Mouse (Mus musculus) macrophage (primary cell): ENCODE results near the gene Acrv1. TPM values are rescaled to one million over a fixed set of nuclear protein-coding genes. Genes with fewer than 3 reads are reported as not detected.
"Not testable (repeated sequence)": the region's sequence is repeated elsewhere in the genome, so short reads cannot be mapped to it uniquely, and the experiment has no call there.

Experiments used
- H3K27ac ChIP-seq: fragments of 350-480 bp; formaldehyde crosslinking; 2 replicates; pipeline ENCODE4 v1.9.0; 2021
- H3K36me3 ChIP-seq: fragments of 350-480 bp; formaldehyde crosslinking; 2 replicates; pipeline ENCODE4 v1.9.0; 2021; ENCODE audit errors: inconsistent target
- H3K4me3 ChIP-seq: fragments of 350-480 bp; formaldehyde crosslinking; 2 replicates; pipeline ENCODE4 v1.9.0; 2021; ENCODE audit errors: inconsistent target
- H3K79me2 ChIP-seq: fragments of 350-480 bp; formaldehyde crosslinking; 2 replicates; pipeline ENCODE4 v1.9.0; 2021; ENCODE audit errors: inconsistent target
- WGBS: methylation state at CpG from one replicate; pipeline ENCODE4 v1.1.7; 2026; ENCODE audit warnings: inconsistent platforms; ENCODE audit not compliant: missing documents; 5-methylcytosine and 5-hydroxymethylcytosine counted together
- polyA plus RNA-seq: library from polyadenylated mRNA; stranded (reverse); fragments of 250-400 nt; gene quantifications from 3 replicates; pipeline ENCODE4 v1.2.4, GENCODE M21; 2018; ENCODE audit warnings: inconsistent platforms
- total RNA-seq, 78 experiments: library from RNA; depleted of rRNA; stranded (reverse); fragments of 250-400 nt; gene quantifications; 1 replicate in 9 of 78; 2 replicates in 24 of 78; 3 replicates in 43 of 78; 4 replicates in 2 of 78; pipeline ENCODE4 v1.2.4; 2018; ENCODE audit warnings: inconsistent platforms in 56 of 78

Gene Acrv1
- not detected for total RNA-seq (2018; cell fraction: chromatin; rRNA removed)
- not detected for total RNA-seq (2018; cell fraction: cytosol; rRNA removed)
- not detected for total RNA-seq (2018; cell fraction: nucleus; rRNA removed)
- not detected in 3 replicates for polyA plus RNA-seq

GRCm38 (mm10) chr9:36692920-36693319 lies at the start of gene Acrv1:
Gene Acrv1, plus strand, starts transcription at chr9:36693220.
- H3K36me3 ChIP-seq = no peaks in the 10 kb centered on the region
- no peak within 1 kb of the TSS for H3K4me3 ChIP-seq
- H3K27ac ChIP-seq = no peak within 1 kb of the TSS
- 61% methylated on average over 1 of the region's 1 CpGs for WGBS
- no peaks in the 10 kb centered on the region for H3K79me2 ChIP-seq

GRCm38 (mm10) chr9:36643276-36643675 lies 49.7 kb upstream of the Acrv1 start, which contains the start of gene A630095E13Rik:
Gene A630095E13Rik, minus strand, starts transcription at chr9:36643376.
- H3K36me3 ChIP-seq, H3K27ac ChIP-seq, H3K79me2 ChIP-seq, H3K4me3 ChIP-seq: not testable (repeated sequence)
- 69% methylated on average over 3 of the region's 3 CpGs for WGBS

DNA sequence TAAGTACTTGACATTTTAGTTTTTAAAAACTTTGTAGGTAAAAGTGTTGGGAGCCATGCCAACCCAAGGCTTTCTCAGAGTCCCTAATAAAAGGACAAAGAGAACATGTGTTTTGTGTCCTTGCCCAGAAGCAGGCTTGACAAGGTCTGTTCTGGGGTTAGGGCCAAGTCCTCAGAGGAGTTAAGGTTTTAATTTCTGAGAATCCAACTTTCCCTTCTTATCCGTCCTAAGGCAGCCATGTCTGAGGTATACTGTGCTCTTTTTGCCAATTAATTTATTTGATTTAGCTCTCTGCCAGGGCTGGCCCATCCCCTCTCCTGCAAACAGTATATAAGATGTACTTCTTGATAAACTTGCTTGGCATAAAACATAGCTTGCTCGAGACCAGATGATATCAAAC lies 11.6 kb upstream of the Acrv1 start:
- 80% methylated on average over 2 of the region's 2 CpGs for WGBS
- H3K36me3 ChIP-seq = no peaks in the 10 kb centered on the region
- H3K4me3 ChIP-seq = no peak overlapping the region
- H3K27ac ChIP-seq = no peak overlapping the region
- no peaks in the 10 kb centered on the region for H3K79me2 ChIP-seq

DNA sequence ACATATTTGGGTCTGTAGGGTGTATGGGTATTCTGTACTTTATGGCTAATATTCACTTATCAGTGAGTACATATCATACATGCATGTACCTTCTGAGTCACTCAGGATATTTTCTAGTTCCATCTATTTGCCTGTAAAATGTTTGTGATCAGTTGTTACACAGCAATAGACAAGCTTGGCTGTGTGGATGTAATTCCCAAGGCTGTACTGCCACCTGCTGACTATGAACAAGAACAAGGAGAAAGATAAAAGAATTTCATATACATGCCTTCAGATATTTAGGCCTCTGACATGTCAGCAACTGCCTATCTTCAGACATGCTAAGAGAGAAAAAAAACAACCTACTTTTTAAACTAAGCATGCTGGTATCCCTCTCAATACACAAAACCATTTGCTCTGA lies 5.7 kb upstream of the Acrv1 start:
- Histone ChIP-seq H3K27ac (no peak overlapping the region), H3K4me3 (no peak overlapping the region)

GRCm38 (mm10) chr9:36694276-36694675 lies 1.3 kb downstream of the Acrv1 start:
- Histone ChIP-seq H3K36me3 (no peaks in the 10 kb centered on the region), H3K4me3 (no peak overlapping the region), H3K79me2 (no peaks in the 10 kb centered on the region), H3K27ac (no peak overlapping the region)
- WGBS = 90% methylated on average over 10 of the region's 10 CpGs

More for the DNA sequence above, 5.7 kb upstream of the Acrv1 start:
- Histone ChIP-seq H3K36me3 (no peaks in the 10 kb centered on the region), H3K79me2 (no peaks in the 10 kb centered on the region)

DNA sequence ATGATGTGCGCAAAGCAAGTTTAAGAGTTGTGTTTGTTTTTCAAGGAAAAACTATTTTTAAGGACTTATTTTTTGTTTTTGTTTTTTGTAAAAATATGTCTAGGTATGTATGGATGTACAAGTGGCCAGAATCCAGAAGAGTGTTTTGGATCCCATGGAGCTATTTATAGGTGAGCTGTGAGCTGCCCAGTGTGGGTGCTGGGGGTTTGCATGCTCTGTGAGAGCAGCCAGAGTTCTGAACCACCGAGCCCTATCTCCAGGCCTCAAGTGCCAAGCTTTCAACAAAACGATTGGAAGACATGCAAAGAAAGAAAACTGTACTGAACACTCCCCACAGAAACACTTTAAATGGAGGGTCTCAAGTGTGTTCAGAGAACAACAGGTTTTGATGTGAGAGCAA lies 12.9 kb downstream of the Acrv1 start:
- Histone ChIP-seq H3K27ac (no peak overlapping the region), H3K4me3 (no peak overlapping the region), H3K36me3 (no peaks in the 10 kb centered on the region), H3K79me2 (no peaks in the 10 kb centered on the region)
- 88% methylated on average over 3 of the region's 3 CpGs for WGBS

- Histone ChIP-seq H3K4me3 (no peak overlapping the region), H3K27ac (no peak overlapping the region), H3K79me2 (no peaks in the 10 kb centered on the region), H3K36me3 (no peaks in the 10 kb centered on the region)
- WGBS = 62% methylated on average over 6 of the region's 6 CpGs
Measured at GRCm38 (mm10) chr9:36707304-36707703, 14.3 kb downstream of the Acrv1 start.

- Histone ChIP-seq H3K4me3 (no peak overlapping the region), H3K27ac (no peak overlapping the region), H3K36me3 (no peaks in the 10 kb centered on the region), H3K79me2 (no peaks in the 10 kb centered on the region)
- WGBS = 80% methylated on average over 3 of the region's 3 CpGs
Measured at GRCm38 (mm10) chr9:36716624-36717023, 23.6 kb downstream of the Acrv1 start.

GRCm38 (mm10) chr9:36726131-36727033 lies 33.4 kb downstream of the Acrv1 start:
- 0 out of 2 replicates have a peak, but pooled peaks cover 5% of the 10 kb centered on the region for H3K36me3 ChIP-seq
- no peaks in the 10 kb centered on the region for H3K79me2 ChIP-seq
- 1% methylated on average over 53 of the region's 53 CpGs for WGBS
- peak overlapping the region; percentile 73 for H3K4me3 ChIP-seq
- peak overlapping the region; percentile 58 for H3K27ac ChIP-seq

GRCm38 (mm10) chr9:36727034-36727755 lies 34.2 kb downstream of the Acrv1 start, which contains the start of gene Chek1:
Gene Chek1, minus strand, starts transcription at chr9:36727065.
- peak within 1 kb of the TSS; percentile 73 for H3K4me3 ChIP-seq
- WGBS = under 1% methylated on average over 11 of the region's 12 CpGs
- H3K27ac ChIP-seq = peak within 1 kb of the TSS; percentile 58
- H3K79me2 ChIP-seq = no peaks in the 10 kb centered on the region
- H3K36me3 ChIP-seq = peaks cover 12% of the 10 kb centered on the region

Other genes with a start within 250 kb of the Acrv1 start
- not detected in 3 replicates for gene Gm9513, start 217.6 kb upstream of the Acrv1 start, polyA plus RNA-seq
- gene Gm5615, start 151.3 kb upstream of the Acrv1 start, polyA plus RNA-seq = not detected in 3 replicates
- not detected in 3 replicates for gene Gm17689, start 110.6 kb upstream of the Acrv1 start, polyA plus RNA-seq
- gene A630095E13Rik, start 49.8 kb upstream of the Acrv1 start, polyA plus RNA-seq = not detected in 3 replicates
- gene Chek1, start 33.8 kb downstream of the Acrv1 start, polyA plus RNA-seq = 0.75 to 9.6 TPM (median 1.6 TPM) in 3 replicates
- 128 to 178 TPM (median 178 TPM) in 3 replicates for gene Stt3a, start 74.5 kb downstream of the Acrv1 start, polyA plus RNA-seq
- gene Ei24, start 104.2 kb downstream of the Acrv1 start, polyA plus RNA-seq = 54.3 to 64.2 TPM (median 56.4 TPM) in 3 replicates
- gene Fez1, start 128.6 kb downstream of the Acrv1 start, polyA plus RNA-seq = not detected in 3 replicates